Comparison of ENCODE assay signal across 11 mouse cellular contexts in the genomic region with DNA sequence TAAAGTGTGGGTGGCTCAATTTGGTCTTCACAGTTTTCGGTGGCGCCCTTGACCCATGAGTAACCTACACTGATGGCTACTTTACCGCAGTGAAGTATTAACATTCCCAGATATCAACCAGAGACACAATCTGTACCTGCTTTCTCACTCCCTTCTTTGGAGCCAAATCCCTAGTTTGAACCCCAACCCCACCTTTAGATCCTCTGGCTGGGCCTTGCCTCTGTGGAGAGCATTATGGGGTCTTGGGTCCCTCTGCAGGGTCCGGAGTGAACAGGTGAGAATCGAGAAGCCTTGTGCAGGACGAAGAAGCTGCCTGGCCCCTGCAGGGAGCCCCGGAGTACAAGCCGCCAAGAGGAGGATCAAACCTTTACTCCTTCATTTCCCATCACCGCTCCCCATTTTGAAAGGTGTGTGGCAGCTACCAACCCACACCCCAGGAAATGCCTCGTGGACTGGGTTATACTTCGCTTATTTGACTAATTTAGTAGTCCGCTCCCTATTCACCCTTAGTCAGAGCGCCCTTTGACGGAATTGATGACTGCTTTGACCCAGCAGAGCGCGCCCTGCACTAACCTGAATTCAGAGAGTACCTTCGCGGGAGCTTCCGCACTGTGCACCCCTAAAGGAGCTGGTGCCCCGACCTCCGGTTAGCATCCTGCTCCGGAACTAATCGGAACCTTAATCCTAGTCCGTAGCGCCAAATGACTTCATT. TPM values are rescaled to one million over a fixed set of nuclear protein-coding genes. Genes with fewer than 3 reads are reported as not detected.
DNase-seq lines count a peak whose midpoint lies in the region; ATAC-seq and TF ChIP-seq lines count a peak whose summit lies in the region.
"Had no signal": no experiment of that assay in that cellular context is flagged by ENCODE, and none has a peak within 500 bp of the region (broad histone marks: within the 10 kb centered on the region; RNA-seq: fewer than 3 reads in every experiment).

No protein-coding gene starts in this region.

- peak; percentile 23 for DNase-seq in embryo, embryonic 11 days
- DNase-seq in hindbrain, embryonic 11.5 days (ENCODE audit: low spot score) = peak; percentile 33
- DNase-seq in ovary, postnatal 14 days (ENCODE audit: low spot score) = no peak
- DNase-seq: cerebellum, adult 11-12 months; kidney, adult 11 months; thymus, adult 18-20 months had no signal

- H3K27me3 ChIP-seq in E14TG2a.4 (ENCODE audit: insufficient read depth, low read length) = peaks cover 83% of the 10 kb centered on the region
- H3K27me3 ChIP-seq in hindbrain, embryonic 11.5 days (ENCODE audit: control insufficient read depth, insufficient read depth, low read length) = peaks cover 65% of the 10 kb centered on the region
- peaks cover 89% of the 10 kb centered on the region for H3K27me3 ChIP-seq in midbrain, embryonic 12.5 days

- WGBS in hindbrain, embryonic 11.5 days = 2% methylated on average over 25 of the region's 25 CpGs
- under 1% methylated on average over 25 of the region's 25 CpGs for WGBS in midbrain, embryonic 12.5 days

- H3K9ac ChIP-seq in hindbrain, embryonic 11.5 days (ENCODE audit: low read depth, low read length) = no peak overlapping the region
- H3K9ac ChIP-seq in midbrain, embryonic 12.5 days (replicated peaks) = no peak overlapping the region

- no peak for ATAC-seq in hindbrain, embryonic 11.5 days (ENCODE audit: low FRiP score)
- 0 out of 2 replicates have a peak, but pooled peaks have one; percentile 32 for ATAC-seq in midbrain, embryonic 12.5 days (ENCODE audit: low FRiP score, low read depth)
- ATAC-seq in megakaryocyte-erythroid progenitor cell, adult 5-6 weeks (replicated peaks; ENCODE audit: low FRiP score, low TSS enrichment, poor library complexity, severe bottlenecking) = no peak
- no peak for ATAC-seq in inflammation-experienced regulatory T-cells, adult 6 months

- H3K9me3 ChIP-seq in E14TG2a.4 (ENCODE audit: low read length) = no peaks in the 10 kb centered on the region
- no peaks in the 10 kb centered on the region for H3K9me3 ChIP-seq in hindbrain, embryonic 11.5 days (ENCODE audit: control insufficient read depth, low read length)
- no peaks in the 10 kb centered on the region for H3K9me3 ChIP-seq in midbrain, embryonic 12.5 days

- no peak overlapping the region for H3K27ac ChIP-seq in hindbrain, embryonic 11.5 days (ENCODE audit: low read depth, low read length)
- H3K27ac ChIP-seq in midbrain, embryonic 12.5 days (replicated peaks) = no peak overlapping the region

- TF ChIP-seq CTCF in E14TG2a.4 (conservative IDR thresholded peaks at IDR 0.05; ENCODE audit: low read length) = no peak

- H3K4me1 ChIP-seq in E14TG2a.4 (replicated peaks; ENCODE audit: low read depth, low read length) = peaks cover 27% of the 10 kb centered on the region
- H3K4me1 ChIP-seq in hindbrain, embryonic 11.5 days (replicated peaks; ENCODE audit: control insufficient read depth, insufficient read depth, low read length) = 0 out of 2 replicates have a peak, but pooled peaks cover 2% of the 10 kb centered on the region
- peaks cover 4% of the 10 kb centered on the region; the same call in 1 of the 2 replicates for H3K4me1 ChIP-seq in midbrain, embryonic 12.5 days

- H3K36me3 ChIP-seq in E14TG2a.4 (ENCODE audit: insufficient read depth, low read length) = no peaks in the 10 kb centered on the region
- H3K36me3 ChIP-seq in hindbrain, embryonic 11.5 days (ENCODE audit: control insufficient read depth, insufficient read depth, low read length) = no peaks in the 10 kb centered on the region
- H3K36me3 ChIP-seq in midbrain, embryonic 12.5 days = no peaks in the 10 kb centered on the region

- peak overlapping the region; percentile 43 for H3K4me3 ChIP-seq in E14TG2a.4 (replicated peaks; ENCODE audit: low read length)
- no peak overlapping the region for H3K4me3 ChIP-seq in hindbrain, embryonic 11.5 days (ENCODE audit: low read depth, low read length)
- H3K4me3 ChIP-seq in midbrain, embryonic 12.5 days = no peak overlapping the region

- H3K4me2 ChIP-seq in hindbrain, embryonic 11.5 days (replicated peaks; ENCODE audit: low read depth, low read length) = no peak overlapping the region
- H3K4me2 ChIP-seq in midbrain, embryonic 12.5 days (replicated peaks) = 0 out of 2 replicates have a peak overlapping the region, but pooled peaks have one; percentile 12
- H3K4me2 ChIP-seq: liver, embryonic 11.5 days had no signal

RNA-seq across cellular contexts. Expression of a gene that starts 5.5 kb away (rescaled TPM):
- polyA plus RNA-seq in hindbrain, embryonic 11.5 days (2014; fragmentation: Nextera tagmentation; extraction: Ambion mirVana) = 1.9 and 2.0 TPM in 2 replicates
- polyA plus RNA-seq in midbrain, embryonic 12.5 days (2016; fragmentation: Nextera tagmentation; extraction: Ambion mirVana) = 0.99 and 1.2 TPM in 2 replicates
- total RNA-seq in megakaryocyte-erythroid progenitor cell, adult 5-6 weeks (2014; fragmentation: Nextera tagmentation) = 0.17 and 1.8 TPM in 2 replicates
- total RNA-seq in megakaryocyte-erythroid progenitor cell, adult 5-6 weeks (2017) = not detected in 2 replicates
- polyA plus RNA-seq in inflammation-experienced regulatory T-cells, adult 6 months (2017; shearing (Covaris generic)) = not detected
